Mouse (Mus musculus): ENCODE data around the gene Fzd2. TPM values are rescaled to one million over a fixed set of nuclear protein-coding genes. Genes with fewer than 3 reads are reported as not detected.
"Not testable (repeated sequence)": the region's sequence is repeated elsewhere in the genome, so short reads cannot be mapped to it uniquely, and the experiment has no call there.

Fzd2 gene
- 1 to 10 TPM; 5.9 to 7.3 (median 6.1) TPM for total RNA-seq (2022)

DNA sequence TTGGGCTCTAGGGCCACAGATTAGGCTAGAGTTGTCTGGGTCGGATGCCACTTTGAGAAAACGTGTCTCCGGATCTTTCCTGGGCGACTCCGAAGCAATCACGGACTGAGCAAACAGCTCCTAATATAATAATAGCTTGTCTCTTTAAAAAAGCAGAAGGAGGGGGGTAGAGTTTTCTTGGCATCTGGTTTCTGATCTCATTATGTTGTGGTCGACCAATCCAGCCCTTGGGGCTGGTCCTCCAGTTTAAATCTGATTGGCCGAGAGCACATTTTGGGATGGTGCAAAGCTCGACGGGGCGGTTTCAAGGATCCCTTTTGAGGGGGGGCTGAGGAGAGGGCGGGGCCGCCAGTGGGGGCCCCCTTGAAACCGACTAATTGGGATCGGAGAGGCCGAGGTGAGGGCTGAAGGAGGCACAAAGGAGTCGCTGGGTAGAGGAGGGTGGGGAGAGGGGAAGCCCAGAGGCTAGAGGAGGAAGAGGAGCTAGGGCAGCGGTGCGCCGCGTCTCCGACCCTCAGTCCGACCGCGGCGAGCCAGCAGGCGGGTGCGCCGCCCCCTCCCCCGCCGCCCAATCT lies at the start of gene Fzd2:
Gene Fzd2 (plus strand): TSS at position 387 of the 575 bp plus-strand sequence.
- peak; percentile 66 to 75 for DNase-seq (ENCODE audit: low spot score in 2 of 2)

- DNase-seq (ENCODE audit: low spot score in 2 of 2), result no peak
Observed at GRCm38 (mm10) chr11:102555400-102556030, 48.7 kb upstream of the Fzd2 start.

DNA sequence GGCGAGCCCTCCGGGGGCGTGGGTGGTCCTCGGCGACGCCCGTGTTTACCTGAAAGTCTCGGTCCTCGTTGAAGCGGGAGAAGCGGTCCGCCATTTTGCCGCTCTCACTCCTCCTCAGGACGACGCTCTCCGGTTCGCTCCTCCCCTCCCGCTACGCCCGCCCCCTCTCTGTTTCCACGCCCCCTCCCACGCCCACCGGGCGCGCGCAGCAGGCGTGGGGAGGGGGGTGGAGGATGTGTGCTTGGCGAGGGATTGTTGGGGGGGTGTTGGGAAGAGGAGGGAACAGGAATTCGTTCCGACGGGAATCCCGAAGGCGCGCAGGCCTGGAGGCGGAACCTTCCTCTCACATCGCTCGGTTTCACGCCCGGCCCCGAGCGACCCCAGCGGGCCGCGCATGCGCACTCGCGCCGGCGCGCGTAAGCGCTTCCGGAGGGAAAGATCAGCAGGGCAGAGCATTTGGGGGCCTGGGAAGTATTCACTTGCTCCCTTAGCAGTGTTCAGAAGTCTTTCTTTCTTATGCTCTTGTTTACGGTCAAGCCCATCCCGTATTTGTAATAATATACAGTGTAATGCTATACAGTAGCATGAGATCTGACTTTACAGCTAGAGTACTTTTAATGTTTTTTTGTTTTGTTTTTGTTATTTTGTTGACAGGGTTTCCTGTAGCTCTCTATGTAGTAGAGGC lies 48.0 kb upstream of the Fzd2 start, which contains the start of gene Gpatch8:
Gene Gpatch8 (minus strand): TSS at position 362 of the 685 bp plus-strand sequence.
- DNase-seq (ENCODE audit: low spot score in 2 of 2), result peak; percentile 95

DNA sequence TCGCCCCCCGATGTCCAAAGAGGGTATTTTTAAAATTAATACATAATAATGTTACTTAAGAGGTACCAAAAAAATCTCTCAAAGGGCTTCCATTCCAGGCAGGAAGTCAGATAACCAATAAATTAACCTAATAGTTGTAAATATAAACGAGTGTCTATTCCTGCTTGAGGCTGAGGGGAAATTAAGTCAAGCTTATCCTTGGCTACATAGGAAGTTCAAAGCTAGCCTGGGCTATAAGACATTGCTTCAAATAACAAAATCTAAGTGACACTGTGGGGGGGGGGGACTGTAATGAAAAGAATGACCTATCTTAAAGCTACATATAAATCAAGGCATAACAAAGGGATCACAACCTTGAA lies 47.5 kb upstream of the Fzd2 start:
- DNase-seq (ENCODE audit: low spot score in 2 of 2), result no peak

DNA sequence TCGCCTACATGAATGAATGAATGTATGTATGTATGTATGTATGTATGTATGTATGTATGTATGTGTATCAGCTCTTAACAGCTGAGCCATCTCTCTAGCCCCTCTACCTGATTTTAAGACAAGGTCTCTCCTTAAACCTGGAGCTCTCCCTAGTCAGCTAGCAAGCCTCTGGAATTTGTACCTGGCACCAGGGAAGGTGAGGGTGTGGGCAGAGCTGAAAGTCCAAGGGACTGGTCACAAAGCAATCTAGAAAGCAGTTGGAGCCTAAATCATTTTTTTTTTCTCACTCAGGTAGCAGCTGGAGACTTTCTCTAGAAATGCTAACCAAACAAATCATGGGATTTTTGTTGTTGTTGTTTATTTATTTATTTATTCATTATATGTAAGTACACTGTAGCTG lies 46.8 kb upstream of the Fzd2 start:
- no peak for DNase-seq (ENCODE audit: low spot score in 2 of 2)

GRCm38 (mm10) chr11:102558704-102559103 lies 45.5 kb upstream of the Fzd2 start:
- no peak for DNase-seq (ENCODE audit: low spot score in 2 of 2)

- not testable (repeated sequence) for DNase-seq (ENCODE audit: low spot score in 2 of 2)
Observed at GRCm38 (mm10) chr11:102564952-102565671, 39.1 kb upstream of the Fzd2 start.

GRCm38 (mm10) chr11:102565741-102566140 lies 38.5 kb upstream of the Fzd2 start:
- DNase-seq (ENCODE audit: low spot score in 2 of 2), result no peak

DNA sequence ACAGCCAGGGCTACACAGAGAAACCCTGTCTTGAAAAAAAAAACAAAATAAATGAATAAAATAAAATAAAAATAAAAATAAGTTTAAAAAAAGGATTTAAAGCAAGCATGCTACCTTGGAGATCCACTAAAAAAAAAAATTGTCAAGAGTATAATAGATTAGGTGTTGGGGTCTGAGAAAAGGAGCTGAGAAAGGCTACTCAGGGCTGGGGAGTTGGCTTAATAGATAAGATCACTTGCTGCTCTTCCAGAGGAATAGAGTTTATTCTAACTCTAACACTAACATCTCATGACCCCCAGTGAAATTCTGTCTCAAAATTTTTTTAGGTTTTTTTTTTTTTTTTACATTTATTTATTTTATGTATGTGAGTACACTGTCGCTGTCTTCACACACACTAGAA lies 37.9 kb upstream of the Fzd2 start:
- DNase-seq (ENCODE audit: low spot score in 2 of 2), result no peak

DNA sequence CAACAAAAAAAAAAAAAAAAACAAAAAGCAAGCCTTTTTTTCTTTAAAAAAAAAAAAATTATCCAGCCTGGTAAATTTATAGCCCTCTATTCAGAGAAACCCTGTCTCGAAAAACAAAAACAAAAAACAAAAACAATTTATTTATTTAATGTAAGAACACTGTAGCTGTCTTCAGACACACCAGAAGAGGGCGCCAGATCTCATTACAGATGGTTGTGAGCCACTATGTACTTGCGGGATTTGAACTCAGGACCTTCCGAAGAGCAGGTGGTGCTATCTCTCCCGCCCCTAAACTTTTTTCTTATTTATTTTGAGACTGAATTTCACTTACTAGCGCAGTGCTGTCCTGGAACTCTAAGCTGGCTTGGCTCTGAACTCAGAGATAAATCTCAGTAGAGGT lies 37.0 kb upstream of the Fzd2 start:
- no peak for DNase-seq (ENCODE audit: low spot score in 2 of 2)

DNA sequence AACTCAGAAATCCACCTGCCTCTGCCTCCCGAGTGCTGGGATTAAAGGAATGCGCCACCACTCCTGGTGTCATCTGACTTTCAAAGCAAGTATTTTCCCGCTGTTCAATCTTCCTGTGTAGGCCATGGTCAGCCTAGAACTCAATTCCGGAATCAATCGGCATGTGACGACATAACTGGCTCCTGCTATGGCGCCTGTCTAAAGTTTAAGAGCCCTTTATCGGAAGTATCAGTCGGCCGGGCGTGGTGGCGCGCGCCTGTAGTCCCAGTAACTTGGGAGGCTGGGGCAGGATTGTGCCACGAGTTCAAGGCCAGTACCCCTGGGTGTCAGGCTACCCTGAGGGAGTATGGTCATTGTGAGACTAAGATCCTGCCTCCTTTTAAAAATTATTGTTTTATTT lies 36.5 kb upstream of the Fzd2 start:
- no peak for DNase-seq (ENCODE audit: low spot score in 2 of 2)

GRCm38 (mm10) chr11:102568191-102568590 lies 36.0 kb upstream of the Fzd2 start:
- no peak for DNase-seq (ENCODE audit: low spot score in 2 of 2)

DNA sequence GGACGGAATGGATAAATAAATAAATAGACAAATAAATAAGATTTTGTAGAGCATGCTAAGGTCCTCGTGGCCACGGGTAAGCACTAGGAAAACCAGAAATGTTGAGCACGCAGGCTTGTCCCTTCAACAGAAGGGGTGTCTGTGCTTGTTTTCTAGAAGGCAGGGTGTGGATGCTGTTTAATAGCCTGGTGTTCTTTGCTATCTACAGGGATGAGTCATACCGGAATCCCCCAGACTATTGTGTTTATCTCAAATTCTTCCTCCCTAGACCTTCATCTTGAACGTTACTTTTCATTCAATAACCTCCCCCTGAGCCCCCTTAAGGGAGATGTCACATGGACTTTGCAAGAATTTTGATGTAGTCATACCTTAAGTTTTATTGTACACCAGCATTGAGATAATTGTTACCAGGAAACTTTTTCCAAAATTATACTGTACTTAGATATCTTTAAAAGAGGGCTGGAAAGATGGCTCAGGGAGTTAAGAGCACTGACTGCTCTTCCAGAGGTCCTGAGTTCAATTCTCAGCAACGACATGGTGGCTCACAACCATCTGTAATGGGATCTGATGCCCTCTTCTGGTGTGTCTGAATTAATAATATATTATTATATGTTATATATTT lies 35.3 kb upstream of the Fzd2 start:
- no peak for DNase-seq (ENCODE audit: low spot score in 2 of 2)

- peak; percentile 50 to 82 for DNase-seq (ENCODE audit: low spot score in 2 of 2)
Observed at GRCm38 (mm10) chr11:102572866-102573663, 31.1 kb upstream of the Fzd2 start.

DNA sequence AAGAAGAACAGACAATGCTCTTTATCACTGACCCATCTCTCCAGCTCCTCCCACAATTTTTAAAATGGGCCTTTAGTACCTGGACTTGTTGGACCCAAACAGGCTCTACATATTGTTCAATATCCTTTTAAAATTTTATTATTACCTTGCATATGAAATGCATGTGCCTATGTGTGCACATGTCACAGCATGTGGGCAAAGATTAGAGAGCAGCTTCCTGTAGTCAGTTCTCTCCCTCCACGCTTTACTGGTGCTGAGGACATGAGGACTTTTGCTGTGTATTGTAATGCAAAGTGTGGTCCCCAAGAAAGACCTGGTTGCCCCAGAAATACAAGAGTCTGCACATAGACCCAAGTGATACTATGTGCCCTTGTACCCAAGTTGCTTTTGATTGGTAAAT lies 29.2 kb upstream of the Fzd2 start:
- DNase-seq (ENCODE audit: low spot score in 2 of 2), result no peak

DNA sequence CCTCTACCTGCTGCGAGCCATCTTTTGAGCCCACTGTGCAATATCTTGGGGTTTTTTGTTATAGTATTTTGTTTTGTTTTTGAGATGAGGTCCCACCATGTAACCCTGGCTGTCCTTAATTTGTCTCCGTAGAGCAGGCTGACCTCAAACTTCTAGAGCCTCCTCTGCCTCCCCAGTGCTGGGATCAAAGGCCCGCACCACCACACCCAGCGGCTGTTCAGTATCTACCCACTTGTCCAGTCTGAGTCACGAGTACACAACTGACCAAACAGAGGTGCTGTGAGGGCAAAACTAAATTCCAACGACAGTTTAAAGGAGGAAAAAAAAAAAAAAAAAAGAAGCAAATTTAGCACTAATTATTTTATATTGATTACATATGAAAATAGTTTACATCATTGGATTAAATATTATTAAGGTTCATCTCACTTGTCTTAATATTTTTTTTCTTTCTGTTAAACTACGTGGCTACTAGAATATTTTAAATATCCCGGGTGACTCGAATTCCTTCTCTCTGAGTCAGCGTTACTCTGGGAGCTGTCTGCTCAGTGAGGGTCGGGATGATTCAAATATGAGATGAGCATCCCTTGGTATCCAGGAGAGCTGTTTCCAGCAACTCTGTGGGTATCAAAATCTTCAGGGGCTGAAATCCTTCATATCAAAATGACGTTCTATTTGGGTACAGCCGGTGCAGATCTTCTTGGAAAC lies 28.0 kb upstream of the Fzd2 start:
- no peak for DNase-seq (ENCODE audit: low spot score in 2 of 2)

- peak; percentile 29 to 44 for DNase-seq (ENCODE audit: low spot score in 2 of 2)
Observed at GRCm38 (mm10) chr11:102578341-102579118, 25.7 kb upstream of the Fzd2 start.

GRCm38 (mm10) chr11:102579165-102580033 lies 24.8 kb upstream of the Fzd2 start, which contains the start of gene Gm11627:
TSS of gene Gm11627 (minus strand) at chr11:102579461.
- DNase-seq (ENCODE audit: low spot score in 2 of 2), result peak in 1 of 2 experiments; percentile 15

DNA sequence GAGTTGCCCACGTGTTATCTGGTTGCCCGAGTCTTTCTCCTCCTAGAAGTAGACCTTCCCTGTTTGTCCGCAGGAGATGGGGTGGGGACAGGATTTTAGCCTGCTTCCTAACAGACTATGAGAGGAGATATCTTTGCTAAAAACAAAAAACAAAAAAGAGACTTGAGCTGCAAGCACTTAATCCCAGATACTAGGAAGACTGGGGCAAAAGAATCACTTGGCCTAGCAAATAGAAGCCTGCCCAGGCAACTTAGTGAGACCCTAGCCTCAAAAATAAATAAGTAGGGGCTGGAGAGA lies 24.2 kb upstream of the Fzd2 start:
- DNase-seq (ENCODE audit: low spot score in 2 of 2), result no peak
